Mouse (Mus musculus) adrenal gland, postnatal 10 days (tissue): Measurements from ENCODE around the gene Wwp2. TPM values are rescaled to one million over a fixed set of nuclear protein-coding genes. Genes with fewer than 3 reads are reported as not detected.

Experiments
- DNase-seq: peaks from one replicate; pipeline ENCODE4 v3.0.0; 2021; ENCODE audit warnings: mixed read lengths
- long read RNA-seq, 2 experiments: library from polyadenylated mRNA; stranded (forward); transcript quantifications; one replicate each; pipeline ENCODE4 v2.0.0; 2021
- total RNA-seq, 2 experiments: library from RNA; stranded (reverse); gene quantifications; 2 replicates each; pipeline ENCODE4 v1.2.3; 2021

Gene Wwp2
- 10 to 100 TPM; 36.7 to 39.7 TPM for total RNA-seq
- long read RNA-seq, experiment 1, full-length matches to known transcripts: 11 of 28 reads
- long read RNA-seq, experiment 1, partial matches to known transcripts: 9 of 28 reads
- long read RNA-seq, experiment 1, other reads (novel, unspliced or antisense): 8 of 28 reads
- long read RNA-seq, experiment 2, full-length matches to known transcripts: 11 of 29 reads
- long read RNA-seq, experiment 2, partial matches to known transcripts: 15 of 29 reads
- long read RNA-seq, experiment 2, other reads (novel, unspliced or antisense): 3 of 29 reads

GRCm38 (mm10) chr8:107435962-107436831 lies at the start of gene Wwp2:
Wwp2 (plus strand) TSS chr8:107436365.
- peak; percentile 85 for DNase-seq

GRCm38 (mm10) chr8:107386642-107387041 lies 49.5 kb upstream of the Wwp2 start:
- no peak for DNase-seq

GRCm38 (mm10) chr8:107387861-107388260 lies 48.3 kb upstream of the Wwp2 start:
- DNase-seq: peak; percentile 72

GRCm38 (mm10) chr8:107389557-107389956 lies 46.6 kb upstream of the Wwp2 start:
- DNase-seq: peak; percentile 92

DNA sequence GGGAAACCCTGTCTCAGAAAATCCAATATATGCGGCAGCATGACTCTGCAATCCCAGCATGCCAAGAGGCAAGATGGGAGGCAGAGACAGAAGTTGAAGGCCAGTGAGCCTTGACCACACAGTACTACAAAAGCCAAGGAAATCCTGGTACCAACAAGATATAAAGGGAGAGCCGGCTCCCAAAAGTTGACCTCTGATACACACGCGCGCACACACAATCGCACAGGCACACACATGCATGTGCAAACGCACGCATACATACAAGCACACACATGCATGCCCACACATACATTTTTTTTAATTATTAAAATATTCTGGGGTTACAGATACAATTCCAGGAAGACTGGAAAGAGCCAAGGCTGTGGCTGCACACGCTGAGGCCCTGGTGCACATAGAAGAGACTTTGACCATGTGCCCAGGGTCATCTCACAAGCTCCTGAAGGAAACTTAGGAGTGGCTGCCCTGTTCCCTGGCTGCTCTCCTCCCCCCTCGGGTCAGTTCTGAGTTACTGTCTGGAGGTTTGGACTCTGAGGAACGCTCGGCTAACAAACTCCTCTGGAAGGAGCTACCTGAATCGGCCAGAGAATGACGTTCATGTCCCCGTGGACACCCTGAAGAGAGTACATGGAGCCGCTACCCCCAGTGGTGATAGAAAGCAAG lies 45.6 kb upstream of the Wwp2 start:
- no peak for DNase-seq

DNA sequence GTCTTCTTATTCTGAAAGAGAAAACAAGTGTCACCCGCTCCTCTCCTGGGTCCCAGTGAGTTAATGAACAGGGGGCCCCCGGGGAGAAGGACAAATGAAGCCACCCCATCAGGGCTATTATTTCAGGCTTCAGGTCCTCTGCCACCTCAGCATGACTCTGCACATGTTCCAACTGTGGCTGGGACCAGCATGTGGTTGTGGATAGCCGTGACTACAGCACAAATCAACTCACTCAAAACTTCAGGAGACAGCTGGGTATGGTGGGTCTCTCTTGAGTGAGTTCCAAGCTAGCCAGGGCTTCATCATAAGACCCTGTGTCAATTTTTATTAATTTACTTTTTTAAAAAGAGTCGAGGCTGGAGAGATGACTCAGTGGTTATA lies 45.0 kb upstream of the Wwp2 start:
- DNase-seq: no peak

- DNase-seq: no peak
Measured at GRCm38 (mm10) chr8:107395397-107395796, 40.8 kb upstream of the Wwp2 start.

GRCm38 (mm10) chr8:107396106-107396670 lies 40.0 kb upstream of the Wwp2 start:
- peak; percentile 62 for DNase-seq

DNA sequence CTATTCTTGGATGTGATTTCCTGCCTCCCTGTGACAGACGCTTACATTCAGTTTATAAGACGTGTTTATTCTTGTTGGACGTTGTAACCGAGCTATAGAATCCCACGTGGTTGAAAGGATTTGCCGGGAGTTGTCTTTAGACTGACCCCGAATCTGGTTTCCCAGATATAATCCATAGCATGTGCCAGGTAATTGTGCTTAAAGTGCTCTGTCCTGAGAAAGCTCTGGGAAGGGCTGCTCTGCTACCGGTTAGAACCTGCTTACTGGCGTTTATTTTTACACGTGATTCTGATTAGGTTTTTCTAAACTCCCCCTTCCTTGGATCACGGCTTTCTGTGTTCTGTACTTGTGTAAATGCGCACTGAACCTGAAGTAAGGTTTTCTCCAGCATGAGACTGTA lies 38.5 kb upstream of the Wwp2 start:
- no peak for DNase-seq

GRCm38 (mm10) chr8:107399495-107399894 lies 36.7 kb upstream of the Wwp2 start:
- DNase-seq: no peak

GRCm38 (mm10) chr8:107401866-107402265 lies 34.3 kb upstream of the Wwp2 start:
- no peak for DNase-seq

GRCm38 (mm10) chr8:107403038-107403781 lies 33.0 kb upstream of the Wwp2 start, which contains the start of gene Nqo1:
Nqo1 (minus strand) TSS chr8:107403206.
- DNase-seq: peak; percentile 83

- DNase-seq: no peak
Measured at GRCm38 (mm10) chr8:107404057-107404456, 32.1 kb upstream of the Wwp2 start.

- DNase-seq: no peak
Measured at GRCm38 (mm10) chr8:107405935-107406334, 30.2 kb upstream of the Wwp2 start.

DNA sequence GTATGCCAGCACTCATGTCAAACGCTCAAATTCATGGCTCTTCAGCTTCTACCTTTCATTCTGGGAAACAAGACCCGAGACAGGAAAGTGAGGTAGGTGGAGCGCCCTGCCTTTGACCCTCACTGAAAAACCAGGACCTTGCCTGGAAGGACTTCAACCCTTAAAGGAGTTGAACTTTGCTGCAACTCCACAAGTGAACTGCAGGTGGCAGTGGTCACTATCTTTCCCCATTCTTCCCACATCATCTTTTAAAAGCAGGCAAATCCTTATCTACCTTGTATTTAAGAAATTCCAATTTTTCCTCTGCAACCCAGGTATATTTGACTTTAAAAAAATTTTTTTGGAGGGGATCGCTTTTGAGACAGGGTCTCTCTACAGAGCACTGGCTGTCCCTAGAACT lies 24.8 kb upstream of the Wwp2 start:
- no peak for DNase-seq

DNA sequence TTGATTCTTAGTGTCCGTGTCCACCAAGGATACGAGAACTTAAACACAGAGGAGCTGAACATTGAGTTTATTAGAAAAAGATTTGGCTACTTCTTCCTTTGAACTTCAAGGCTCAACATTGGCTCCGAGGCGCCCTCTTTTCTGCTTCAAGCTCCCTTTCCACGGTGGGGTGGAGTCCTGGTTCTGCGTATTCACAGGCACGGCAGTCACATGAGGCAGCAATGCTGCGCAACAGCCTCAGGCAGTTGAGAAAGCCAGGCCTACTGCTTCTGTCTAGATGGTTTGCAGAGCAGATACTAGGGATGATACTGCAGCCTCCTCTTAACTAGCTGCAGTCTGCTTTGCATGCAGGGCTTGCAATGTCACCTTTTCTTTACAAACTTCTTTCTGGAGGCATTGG lies 23.6 kb upstream of the Wwp2 start:
- DNase-seq: no peak

GRCm38 (mm10) chr8:107413881-107414280 lies 22.3 kb upstream of the Wwp2 start:
- DNase-seq: no peak

DNA sequence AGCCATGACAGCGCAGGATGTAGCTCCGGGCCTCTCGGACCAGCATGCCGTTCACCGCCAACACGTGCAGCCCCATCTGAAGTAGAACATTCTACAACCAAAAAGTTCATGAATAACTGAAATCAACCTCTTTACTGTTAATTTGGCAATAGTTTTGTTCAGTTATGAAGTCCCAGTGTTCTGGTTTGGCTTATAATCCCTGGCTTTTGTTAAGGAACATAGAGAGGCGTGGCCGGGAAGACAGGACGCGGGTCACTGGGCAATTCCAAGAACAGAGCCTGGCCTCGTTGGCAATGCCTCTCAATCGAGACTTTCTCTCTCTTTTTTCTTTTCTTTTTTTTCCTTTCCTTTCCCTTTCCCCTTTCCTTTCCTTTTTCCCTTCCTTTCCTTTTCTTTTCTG lies 19.2 kb upstream of the Wwp2 start:
- no peak for DNase-seq

DNA sequence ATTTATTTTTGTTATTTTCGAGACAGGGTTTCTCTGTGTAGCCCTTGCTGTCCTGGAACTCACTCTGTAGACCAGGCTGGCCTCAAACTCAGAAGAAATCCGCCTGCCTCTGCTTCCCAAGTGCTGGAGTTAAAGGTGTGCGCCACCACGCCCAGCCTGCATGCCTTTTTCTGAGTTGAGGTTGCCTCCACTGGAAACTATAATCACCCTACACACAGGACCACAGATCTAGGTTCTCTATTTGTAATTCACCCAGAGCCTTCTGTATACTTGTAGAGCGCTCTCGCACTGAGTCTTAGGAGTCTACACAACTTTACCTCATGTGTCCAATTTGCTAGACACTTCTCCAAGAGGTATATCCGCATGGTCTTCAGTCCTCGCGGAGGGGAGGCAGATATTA lies 12.0 kb upstream of the Wwp2 start:
- DNase-seq: no peak

- DNase-seq: peak; percentile 99
Measured at GRCm38 (mm10) chr8:107424597-107425229, 11.5 kb upstream of the Wwp2 start, which contains the start of gene Nob1. Nob1 (minus strand) TSS chr8:107425051.

DNA sequence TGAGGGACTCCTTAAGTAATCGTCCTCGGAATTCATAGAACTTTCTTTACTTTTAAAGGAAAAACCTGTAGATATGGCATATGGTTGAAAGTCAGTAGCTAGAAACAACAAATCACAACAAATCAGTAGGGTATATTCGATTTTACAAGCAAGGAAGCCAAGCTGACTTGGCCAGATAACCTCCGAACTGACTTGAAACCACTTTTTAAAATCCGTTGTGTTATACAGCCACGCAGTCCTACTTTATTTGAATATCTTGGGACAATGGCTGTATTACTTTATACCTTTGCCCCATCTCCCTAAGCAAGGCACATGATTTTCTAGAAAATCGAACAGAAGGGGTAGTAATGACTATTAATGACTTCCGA lies 11.0 kb upstream of the Wwp2 start:
- no peak for DNase-seq
